ENCODE assay signal across 15 mouse cellular contexts in the genomic region with DNA sequence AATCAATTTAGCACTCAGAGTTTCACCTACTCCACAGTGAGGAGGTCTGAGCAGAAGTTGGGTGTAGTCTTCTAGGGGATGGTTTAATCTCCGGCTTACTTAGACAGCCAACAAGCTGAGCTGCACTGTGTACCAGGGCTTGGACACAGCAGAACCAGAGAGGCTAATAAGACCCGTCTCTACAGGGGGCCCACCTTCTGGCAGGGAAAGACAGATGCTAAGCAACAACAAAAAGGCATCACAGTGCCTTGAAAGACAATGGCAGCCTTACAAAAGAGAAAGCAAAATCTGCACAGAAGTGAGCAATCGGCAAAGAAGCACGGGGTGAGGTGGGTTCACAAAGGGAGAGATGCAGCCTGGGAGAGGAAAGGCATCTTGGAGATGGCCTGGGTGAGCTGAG. TPM values are rescaled to one million over a fixed set of nuclear protein-coding genes. Genes with fewer than 3 reads are reported as not detected.
DNase-seq lines count a peak whose midpoint lies in the region; ATAC-seq and TF ChIP-seq lines count a peak whose summit lies in the region.
"Had no signal": no experiment of that assay in that cellular context is flagged by ENCODE, and none has a peak within 500 bp of the region (broad histone marks: within the 10 kb centered on the region; RNA-seq: fewer than 3 reads in every experiment).

No protein-coding gene starts in this region.

- no peak for ATAC-seq in lung, embryonic 15.5 days (ENCODE audit: borderline replicate concordance, extremely low read depth, low FRiP score, low TSS enrichment)
- ATAC-seq in lung, postnatal 0 days, result no peak
- ATAC-seq in hindbrain, embryonic 14.5 days (ENCODE audit: low FRiP score), result no peak
- ATAC-seq in kidney, embryonic 15.5 days (replicated peaks; ENCODE audit: low FRiP score), result no peak
- ATAC-seq: forebrain, embryonic 13.5 days had no signal

- no peak for TF ChIP-seq CTCF in heart, adult 2 months (IDR thresholded peaks at IDR 0.05)
- TF ChIP-seq CTCF in lung, postnatal 0 days (IDR thresholded peaks at IDR 0.05), result no peak

- TF ChIP-seq POLR2A in heart, adult 2 months (IDR thresholded peaks at IDR 0.05; ENCODE audit: insufficient read depth, low read depth, low read length), result no peak

- peaks cover 13% of the 10 kb centered on the region for H3K4me1 ChIP-seq in heart, adult 2 months (ENCODE audit: control insufficient read depth, insufficient read depth, low read length)
- H3K4me1 ChIP-seq in lung, embryonic 15.5 days, result peaks cover 24% of the 10 kb centered on the region
- no peaks in the 10 kb centered on the region for H3K4me1 ChIP-seq in lung, postnatal 0 days (ENCODE audit: insufficient read depth, low read depth, low read length)
- peaks cover 32% of the 10 kb centered on the region for H3K4me1 ChIP-seq in hindbrain, embryonic 14.5 days (replicated peaks; ENCODE audit: control insufficient read depth, insufficient read depth, low read length)
- peaks cover 31% of the 10 kb centered on the region for H3K4me1 ChIP-seq in kidney, embryonic 15.5 days

- H3K27me3 ChIP-seq in heart, adult 2 months (ENCODE audit: control insufficient read depth, insufficient read depth, low read length), result peaks cover 3% of the 10 kb centered on the region; the same call in 1 of the 2 replicates
- H3K27me3 ChIP-seq in lung, embryonic 15.5 days, result peaks cover 28% of the 10 kb centered on the region
- H3K27me3 ChIP-seq in lung, postnatal 0 days (replicated peaks; ENCODE audit: insufficient read depth, low read length), result peaks cover 8% of the 10 kb centered on the region; the same call in 1 of the 2 replicates
- no peaks in the 10 kb centered on the region for H3K27me3 ChIP-seq in hindbrain, embryonic 14.5 days (ENCODE audit: control insufficient read depth, insufficient read depth, low read length)
- H3K27me3 ChIP-seq in kidney, embryonic 15.5 days, result peaks cover 39% of the 10 kb centered on the region

- 53% methylated on average over 4 of the region's 4 CpGs for WGBS in heart, adult 2 months
- 75% methylated on average over 4 of the region's 4 CpGs for WGBS in lung, embryonic 15.5 days
- WGBS in lung, postnatal 0 days, result 64% methylated on average over 4 of the region's 4 CpGs
- 11% methylated on average over 4 of the region's 4 CpGs for WGBS in hindbrain, embryonic 14.5 days
- WGBS in kidney, embryonic 15.5 days, result 67% methylated on average over 4 of the region's 4 CpGs

- no peak overlapping the region for H3K4me3 ChIP-seq in heart, adult 2 months
- no peak overlapping the region for H3K4me3 ChIP-seq in lung, embryonic 15.5 days
- H3K4me3 ChIP-seq in lung, postnatal 0 days (ENCODE audit: low read depth, low read length), result no peak overlapping the region
- H3K4me3 ChIP-seq in hindbrain, embryonic 14.5 days (replicated peaks; ENCODE audit: low read length), result no peak overlapping the region
- no peak overlapping the region for H3K4me3 ChIP-seq in kidney, embryonic 15.5 days (replicated peaks)
- H3K4me3 ChIP-seq: forebrain, embryonic 13.5 days; liver, embryonic 13.5 days had no signal

- peaks cover 2% of the 10 kb centered on the region; the same call in 1 of the 2 replicates for H3K79me2 ChIP-seq in heart, adult 2 months (replicated peaks; ENCODE audit: control insufficient read depth, insufficient read depth, low read length)

- peak overlapping the region; percentile 83 for H3K27ac ChIP-seq in heart, adult 2 months
- peak overlapping the region; percentile 54; the same call in 1 of the 2 replicates for H3K27ac ChIP-seq in lung, embryonic 15.5 days
- H3K27ac ChIP-seq in lung, postnatal 0 days (ENCODE audit: low read length), result no peak overlapping the region
- 0 out of 2 replicates have a peak overlapping the region, but pooled peaks have one; percentile 26 for H3K27ac ChIP-seq in hindbrain, embryonic 14.5 days
- H3K27ac ChIP-seq in kidney, embryonic 15.5 days, result no peak overlapping the region
- H3K27ac ChIP-seq: forebrain, embryonic 13.5 days; liver, embryonic 13.5 days had no signal

- intact Hi-C loops in heart, adult 2 months (cut with DNase I), result loop anchor here (2.0 kb wide), 1 partner anchor 19 kb away; a partner anchor contains a TSS

- H3K4me2 ChIP-seq in lung, embryonic 15.5 days, result no peak overlapping the region
- no peak overlapping the region for H3K4me2 ChIP-seq in lung, postnatal 0 days (replicated peaks; ENCODE audit: low read depth, low read length)
- no peak overlapping the region for H3K4me2 ChIP-seq in hindbrain, embryonic 14.5 days (replicated peaks)
- no peak overlapping the region for H3K4me2 ChIP-seq in kidney, embryonic 15.5 days
- H3K4me2 ChIP-seq: forebrain, embryonic 13.5 days; liver, embryonic 13.5 days had no signal

- peak overlapping the region; percentile 16; the same call in 1 of the 2 replicates for H3K9ac ChIP-seq in heart, adult 2 months (ENCODE audit: low read depth, low read length)
- H3K9ac ChIP-seq in lung, embryonic 15.5 days, result no peak overlapping the region
- no peak overlapping the region for H3K9ac ChIP-seq in lung, postnatal 0 days (replicated peaks; ENCODE audit: low read depth)
- H3K9ac ChIP-seq in hindbrain, embryonic 14.5 days, result no peak overlapping the region
- H3K9ac ChIP-seq in kidney, embryonic 15.5 days, result no peak overlapping the region
- H3K9ac ChIP-seq: forebrain, embryonic 13.5 days; liver, embryonic 13.5 days had no signal

- no peak for TF ChIP-seq EP300 in heart, adult 2 months (IDR thresholded peaks at IDR 0.05; ENCODE audit: insufficient read depth, low read depth, low read length)
- TF ChIP-seq EP300 in lung, postnatal 0 days (IDR thresholded peaks at IDR 0.05), result no peak

- H3K9me3 ChIP-seq in lung, embryonic 15.5 days, result no peaks in the 10 kb centered on the region
- H3K9me3 ChIP-seq in lung, postnatal 0 days (ENCODE audit: low read length), result no peaks in the 10 kb centered on the region
- no peaks in the 10 kb centered on the region for H3K9me3 ChIP-seq in hindbrain, embryonic 14.5 days (ENCODE audit: control insufficient read depth, low read length)
- H3K9me3 ChIP-seq in kidney, embryonic 15.5 days (replicated peaks), result no peaks in the 10 kb centered on the region
- H3K9me3 ChIP-seq: liver, embryonic 13.5 days had no signal

- no peak for DNase-seq in heart, adult 2 months
- DNase-seq in heart, adult 18-20 months, result no peak
- DNase-seq in lung, postnatal 0 days (ENCODE audit: low spot score), result no peak
- DNase-seq in R1 (ENCODE audit: low read depth, low spot score), result peak; percentile 88
- no peak for DNase-seq in hindbrain, embryonic 14.5 days (ENCODE audit: low spot score)
- DNase-seq in layer of hippocampus, adult 9-11 months, result no peak
- DNase-seq: cerebellum, postnatal 25 days; gastrocnemius, postnatal 36 days; layer of hippocampus, postnatal 36 days; liver, embryonic 13.5 days; thymus, postnatal 4 days had no signal

- no peaks in the 10 kb centered on the region for H3K36me3 ChIP-seq in heart, adult 2 months (ENCODE audit: control insufficient read depth, insufficient read depth, low read length)
- H3K36me3 ChIP-seq in lung, embryonic 15.5 days, result no peaks in the 10 kb centered on the region
- H3K36me3 ChIP-seq in lung, postnatal 0 days (ENCODE audit: insufficient read depth, low read length), result no peaks in the 10 kb centered on the region
- H3K36me3 ChIP-seq in hindbrain, embryonic 14.5 days (replicated peaks; ENCODE audit: control insufficient read depth, insufficient read depth), result no peaks in the 10 kb centered on the region
- no peaks in the 10 kb centered on the region for H3K36me3 ChIP-seq in kidney, embryonic 15.5 days
- H3K36me3 ChIP-seq: liver, embryonic 13.5 days had no signal

RNA-seq across cellular contexts. Expression of a gene that starts 3.3 kb away (rescaled TPM):
- total RNA-seq in heart, adult 2 months (2021), result 10 to 100 TPM; 44.3 to 52.2 TPM
- 29.6 and 31.0 TPM in 2 replicates for polyA plus RNA-seq in heart, adult 2 months (2012; rRNA removed)
- 10 to 100 TPM; 35.9 to 40.4 TPM for total RNA-seq in heart, adult 18-20 months (2021)
- polyA plus RNA-seq in lung, embryonic 15.5 days (2015; fragmentation: Nextera tagmentation; extraction: Ambion mirVana), result 2.5 and 2.8 TPM in 2 replicates
- 1.8 and 2.2 TPM in 2 replicates for polyA plus RNA-seq in lung, postnatal 0 days (2015; fragmentation: Nextera tagmentation; extraction: Ambion mirVana)
- 8.6 and 9.6 TPM in 2 replicates for polyA plus RNA-seq in hindbrain, embryonic 14.5 days (2014; fragmentation: Nextera tagmentation; extraction: Ambion mirVana)
- polyA plus RNA-seq in kidney, embryonic 15.5 days (2015; fragmentation: Nextera tagmentation; extraction: Ambion mirVana), result 1.8 and 2.2 TPM in 2 replicates

RNA-seq across cellular contexts. Expression of a gene that starts 18.9 kb away (rescaled TPM):
- 10 to 100 TPM; 11.1 to 13.5 TPM for total RNA-seq in heart, adult 2 months (2021)
- polyA plus RNA-seq in heart, adult 2 months (2012; rRNA removed), result 19.5 and 22.1 TPM in 2 replicates
- 10 to 100 TPM; 12.5 to 15.2 TPM for total RNA-seq in heart, adult 18-20 months (2021)
- 21.5 and 22.7 TPM in 2 replicates for polyA plus RNA-seq in lung, embryonic 15.5 days (2015; fragmentation: Nextera tagmentation; extraction: Ambion mirVana)
- polyA plus RNA-seq in lung, postnatal 0 days (2015; fragmentation: Nextera tagmentation; extraction: Ambion mirVana), result 22.4 and 23.3 TPM in 2 replicates
- 20.7 and 22.3 TPM in 2 replicates for polyA plus RNA-seq in hindbrain, embryonic 14.5 days (2014; fragmentation: Nextera tagmentation; extraction: Ambion mirVana)
- polyA plus RNA-seq in kidney, embryonic 15.5 days (2015; fragmentation: Nextera tagmentation; extraction: Ambion mirVana), result 14.4 and 18.7 TPM in 2 replicates

RNA-seq across cellular contexts. Expression of a gene that starts 42.4 kb away (rescaled TPM):
- total RNA-seq in heart, adult 2 months (2021), result under 1 TPM in 1 of 2 experiments, not detected in 1; 0.16 TPM
- polyA plus RNA-seq in heart, adult 2 months (2012; rRNA removed), result 0.18 and 0.29 TPM in 2 replicates
- total RNA-seq in heart, adult 18-20 months (2021), result under 1 TPM; 0.07 to 0.33 TPM
- polyA plus RNA-seq in lung, embryonic 15.5 days (2015; fragmentation: Nextera tagmentation; extraction: Ambion mirVana), result 0.65 and 0.97 TPM in 2 replicates
- polyA plus RNA-seq in lung, postnatal 0 days (2015; fragmentation: Nextera tagmentation; extraction: Ambion mirVana), result 0.06 and 0.14 TPM in 2 replicates
- polyA plus RNA-seq in hindbrain, embryonic 14.5 days (2014; fragmentation: Nextera tagmentation; extraction: Ambion mirVana), result 62.8 and 66.3 TPM in 2 replicates
- polyA plus RNA-seq in kidney, embryonic 15.5 days (2015; fragmentation: Nextera tagmentation; extraction: Ambion mirVana), result 0.77 and 1.7 TPM in 2 replicates
- total RNA-seq: megakaryocyte progenitor cell, adult 5-6 weeks had no signal

Comparison
In these comparisons a context has a peak if more than half of its experiments do, and no peak if none do; other contexts are left out.
1. H3K27ac ChIP-seq: peak in heart, adult 2 months (single experiment), lung, embryonic 15.5 days (single experiment) and hindbrain, embryonic 14.5 days (single experiment); none in lung, postnatal 0 days (single experiment) and kidney, embryonic 15.5 days (single experiment).
2. RNA of a gene that starts 42.4 kb away (polyA plus RNA-seq): 62.8 to 66.3 TPM in hindbrain, embryonic 14.5 days; 0.77 to 1.7 TPM in kidney, embryonic 15.5 days, 0.65 to 0.97 TPM in lung, embryonic 15.5 days, 0.18 to 0.29 TPM in heart, adult 2 months and 0.06 to 0.14 TPM in lung, postnatal 0 days; every median in the first group is over 10 times any median in the second.